Mouse (Mus musculus) colon, adult 2 months (tissue): Measurements from ENCODE around the gene Togaram2. TPM values are rescaled to one million over a fixed set of nuclear protein-coding genes. Genes with fewer than 3 reads are reported as not detected.

Experiments
- polyA plus RNA-seq: library from polyadenylated mRNA; depleted of rRNA; stranded (reverse); fragments of >200 nt; gene quantifications from 2 replicates; pipeline ENCODE4 v1.2.3, GENCODE M21; 2012; rRNA removed

Togaram2 gene
- polyA plus RNA-seq = 0.24 and 0.36 TPM in 2 replicates

GRCm38 (mm10) chr17:71673092-71673491 is at the start of gene Togaram2:
Gene Togaram2, plus strand, starts transcription at chr17:71673261.

GRCm38 (mm10) chr17:71752831-71753230 is 79.8 kb downstream of the Togaram2 start, which contains the start of gene Pcare:
Gene Pcare, minus strand, starts transcription at chr17:71752894.

GRCm38 (mm10) chr17:71768173-71768572 is 95.1 kb downstream of the Togaram2 start, which contains the start of gene Clip4:
Gene Clip4, plus strand, starts transcription at chr17:71768473.

Other genes with a start within 250 kb of the Togaram2 start
- 0.17 and 0.42 TPM in 2 replicates for gene Gm4707, start 213.3 kb upstream of the Togaram2 start, polyA plus RNA-seq
- 3.0 and 3.1 TPM in 2 replicates for gene Smchd1, start 197.9 kb upstream of the Togaram2 start, polyA plus RNA-seq
- 0.07 and 0.31 TPM in 2 replicates for gene Ndc80, start 146.4 kb upstream of the Togaram2 start, polyA plus RNA-seq
- not detected in 2 replicates for gene Spdya, start 121.2 kb upstream of the Togaram2 start, polyA plus RNA-seq
- 3.9 and 6.0 TPM in 2 replicates for gene Wdr43, start 57.4 kb upstream of the Togaram2 start, polyA plus RNA-seq
- not detected in 2 replicates for gene Pcare, start 79.6 kb downstream of the Togaram2 start, polyA plus RNA-seq
- gene Clip4, start 95.2 kb downstream of the Togaram2 start, polyA plus RNA-seq = 2.7 and 2.8 TPM in 2 replicates